Mouse (Mus musculus) ES-Bruce4 (cell line): Measurements from ENCODE around the gene Lamb2.

Source experiments
- CTCF ChIP-seq: IDR thresholded peaks from one replicate; pipeline ENCODE4 v1.8.1; 2011; ENCODE audit warnings: low read depth, low read length
- EP300 ChIP-seq: IDR thresholded peaks from 2 replicates; pipeline ENCODE4 v1.6.1; 2011; ENCODE audit warnings: low read depth, low read length; ENCODE audit not compliant: insufficient read depth
- POLR2A ChIP-seq: IDR thresholded peaks from one replicate; pipeline ENCODE4 v1.8.1; 2011; ENCODE audit warnings: low read length; ENCODE audit not compliant: insufficient read depth

DNA sequence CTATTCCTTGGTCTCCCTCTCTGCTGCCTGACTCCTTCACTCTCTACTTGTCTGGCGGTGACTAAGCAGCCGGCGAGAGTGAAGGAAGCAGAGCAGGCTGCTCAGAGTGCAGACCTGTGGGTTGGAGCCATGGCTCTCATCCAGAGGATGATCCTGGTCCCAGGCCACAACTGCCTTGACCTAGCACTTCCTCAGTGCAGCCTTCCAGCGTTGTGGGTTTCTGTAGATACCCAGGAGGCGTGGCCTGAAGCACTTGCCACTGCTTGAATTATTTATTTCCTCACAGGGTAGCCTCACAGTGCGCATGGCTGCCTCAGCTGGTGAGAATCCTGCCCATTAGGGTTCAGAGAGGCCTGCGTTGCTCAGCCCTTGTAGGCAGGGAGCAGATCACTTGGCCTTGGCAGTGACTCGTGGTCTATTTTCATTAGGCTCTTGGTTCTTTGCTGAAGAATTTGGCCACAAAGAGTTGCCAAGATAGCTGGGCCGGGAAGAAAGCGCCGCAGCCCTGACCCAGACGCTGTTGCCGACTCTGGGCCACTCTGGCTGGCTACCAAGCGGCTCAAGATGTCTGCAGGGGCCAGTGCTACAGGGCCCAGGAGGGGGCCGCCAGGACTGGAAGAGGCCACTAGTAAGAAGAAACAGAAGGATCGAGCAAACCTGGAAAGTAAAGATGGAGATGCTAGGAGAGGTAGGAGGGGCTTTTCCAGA lies 12.7 kb downstream of the Lamb2 start:
- TF ChIP-seq EP300 (no peak), CTCF (no peak), POLR2A (no peak)
